Mouse (Mus musculus) adrenal gland, postnatal 10 days (tissue): ENCODE results near the gene Idh2. TPM values are rescaled to one million over a fixed set of nuclear protein-coding genes. Genes with fewer than 3 reads are reported as not detected.
A peak's percentile ranks its signal among the peaks of the same experiment; 100 is the strongest.
"Not testable (repeated sequence)": the region's sequence is repeated elsewhere in the genome, so short reads cannot be mapped to it uniquely, and the experiment has no call there.

Experiments
- DNase-seq: peaks from one replicate; pipeline ENCODE4 v3.0.0; 2021; ENCODE audit warnings: mixed read lengths
- total RNA-seq, 2 experiments: library from RNA; stranded (reverse); gene quantifications; 2 replicates each; pipeline ENCODE4 v1.2.3; 2021

The Idh2 gene
- total RNA-seq, 2 experiments from 2014 or later, result 386 to 496 TPM

DNA sequence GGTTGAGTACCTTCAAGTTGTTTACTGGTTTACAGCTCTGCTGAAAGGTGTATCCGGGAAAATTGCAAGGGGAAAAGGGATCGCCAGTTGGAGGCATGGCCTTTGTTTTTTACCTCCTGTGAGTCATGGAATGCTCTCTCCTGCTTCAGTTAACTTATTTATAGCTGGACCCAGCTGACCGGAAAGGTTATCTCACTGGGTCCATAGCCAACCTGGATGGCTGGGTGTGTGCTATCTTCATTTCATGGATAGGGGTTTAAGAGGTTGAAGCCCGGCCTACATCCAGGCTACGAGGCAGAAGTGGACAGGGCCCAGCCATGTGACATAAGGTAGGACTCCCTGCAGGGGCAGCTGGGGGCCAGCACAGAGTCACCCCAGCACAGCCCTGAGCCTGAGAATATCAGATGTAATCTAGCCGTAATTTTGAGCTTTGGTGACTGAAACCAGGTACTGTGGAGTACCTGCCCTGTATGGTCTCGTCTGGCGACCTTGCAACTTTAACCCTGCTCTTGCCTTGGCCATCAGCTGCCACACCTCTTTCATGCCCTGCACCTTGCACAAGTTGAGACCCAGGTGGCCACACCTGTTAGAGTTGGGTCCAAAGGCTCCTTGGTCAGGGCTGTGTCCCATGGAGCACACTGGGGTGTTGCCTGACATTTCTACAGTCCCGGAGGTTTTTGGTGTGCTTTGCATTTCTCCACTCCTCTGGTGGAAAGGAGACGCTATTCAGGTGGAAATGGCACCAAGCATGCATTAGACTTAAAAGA lies 55.0 kb downstream of the Idh2 start:
- DNase-seq, result no peak

DNA sequence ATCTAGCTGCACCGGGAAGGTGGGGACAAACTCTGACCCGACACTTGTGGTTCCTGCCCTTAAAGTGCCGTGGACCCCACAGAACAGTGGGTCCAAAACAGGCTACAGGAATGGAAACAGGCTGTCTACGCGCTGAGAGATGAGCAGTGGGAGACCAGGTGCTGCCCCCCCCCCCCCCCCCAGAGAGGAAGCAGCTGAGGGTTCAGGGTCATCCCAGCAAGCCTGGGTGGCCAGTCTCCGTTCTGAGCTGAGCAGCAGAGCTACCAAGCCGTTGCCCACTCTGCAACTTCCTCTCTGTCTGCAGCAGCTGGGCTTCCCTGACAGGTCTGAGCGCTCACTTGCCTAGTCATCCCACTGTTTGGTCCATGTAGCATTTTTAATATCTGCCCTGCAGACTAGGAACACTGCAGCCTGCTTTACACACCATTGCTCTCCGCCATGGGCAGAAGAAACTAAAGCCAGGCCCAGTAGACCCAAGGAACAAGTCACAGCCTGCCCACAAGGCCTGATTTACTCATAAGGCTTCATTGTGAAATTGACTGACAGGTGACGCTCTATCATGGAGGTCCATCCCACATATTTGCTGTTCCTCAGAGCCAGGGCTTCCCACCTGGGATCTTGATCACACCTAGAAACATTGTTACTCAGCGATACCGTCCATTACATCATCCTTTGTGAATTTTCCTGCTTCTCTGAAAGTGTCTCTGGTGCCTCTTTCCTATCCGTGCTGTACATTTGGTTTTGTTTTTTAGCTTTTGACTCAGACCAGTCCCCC lies 55.9 kb downstream of the Idh2 start:
- no peak for DNase-seq

GRCm38 (mm10) chr7:80058405-80059063 lies 56.7 kb downstream of the Idh2 start:
- peak; percentile 54 for DNase-seq

DNA sequence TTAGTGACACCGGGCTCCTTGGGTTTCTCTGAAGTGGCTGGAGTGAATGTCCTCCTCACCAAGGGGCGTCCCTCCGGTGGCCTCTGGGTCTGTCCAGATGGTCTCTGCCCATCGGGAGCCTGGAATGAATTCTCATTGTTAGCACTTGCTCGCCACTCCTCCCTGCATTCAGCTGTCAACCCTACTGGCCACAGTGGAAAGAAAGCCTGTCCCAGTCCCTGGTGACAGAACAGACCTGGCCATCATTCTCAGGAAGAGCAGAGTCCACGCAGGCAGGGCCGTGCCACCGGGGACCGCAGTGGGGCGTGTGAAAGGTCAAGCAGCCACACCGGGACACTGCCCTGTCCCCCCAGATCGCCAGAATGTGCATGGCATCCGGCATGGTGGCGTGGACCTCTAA lies 57.4 kb downstream of the Idh2 start:
- no peak for DNase-seq

- peak; percentile 76 for DNase-seq
Observed at GRCm38 (mm10) chr7:80057002-80057691, 58.0 kb downstream of the Idh2 start.

DNA sequence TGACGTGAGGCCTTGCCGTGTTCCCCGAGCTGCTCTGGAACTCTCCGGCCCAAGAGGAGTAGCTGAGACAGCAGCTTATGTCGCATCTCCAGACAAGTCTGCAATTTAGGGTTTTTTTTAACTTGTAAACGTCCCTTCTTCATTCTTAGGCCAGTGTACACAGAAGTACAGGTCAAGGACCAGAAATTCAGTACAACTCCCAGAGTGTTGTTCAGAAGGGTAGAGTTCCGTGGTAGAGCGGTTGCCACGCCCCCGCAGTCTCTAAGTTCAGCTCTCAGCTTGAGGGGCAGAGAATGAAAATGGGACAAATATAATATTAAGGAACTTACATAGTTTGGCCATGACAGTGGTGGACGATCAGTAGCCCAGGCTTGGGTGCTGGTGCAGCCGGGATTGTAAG lies 59.4 kb downstream of the Idh2 start:
- no peak for DNase-seq

DNA sequence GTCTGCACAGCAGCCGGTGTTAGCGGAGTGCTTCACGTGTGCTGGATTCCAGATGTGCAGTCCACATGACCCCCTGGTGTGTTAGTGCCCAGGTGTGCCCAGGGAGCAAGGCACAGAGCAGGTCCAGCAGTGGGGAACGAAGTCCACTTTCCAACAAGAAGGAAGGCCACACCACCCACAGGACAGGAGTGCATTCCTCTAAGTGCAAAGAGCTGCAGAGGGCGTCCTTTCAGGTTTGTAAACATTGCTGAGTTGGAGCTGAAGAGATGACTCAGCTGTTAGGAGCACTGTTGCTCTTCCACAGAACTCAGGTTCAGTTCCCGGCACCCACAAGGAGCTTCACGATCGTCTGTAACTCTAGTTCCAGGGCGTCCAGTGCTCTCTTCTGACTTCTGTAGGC lies 62.0 kb downstream of the Idh2 start:
- DNase-seq, result no peak

DNA sequence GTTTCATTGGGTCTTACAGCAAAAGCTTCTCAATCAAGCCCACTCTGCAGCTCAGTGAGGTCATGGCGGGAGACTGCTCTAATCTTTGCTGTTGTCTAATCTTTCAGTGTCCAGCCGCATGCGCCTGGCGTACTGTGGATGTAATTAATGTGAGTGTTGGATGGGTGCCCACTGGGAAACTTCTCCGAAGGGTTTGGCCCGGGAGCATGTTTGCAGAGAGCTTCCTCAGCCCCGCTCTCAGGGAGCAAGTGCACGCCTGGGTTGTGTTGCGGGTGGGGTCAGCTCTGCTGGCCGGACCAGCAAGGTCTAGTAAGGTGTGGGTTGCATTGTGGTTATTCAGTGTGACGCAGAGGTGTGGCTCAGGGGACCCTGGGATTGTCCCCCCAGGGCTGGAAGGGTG lies 62.9 kb downstream of the Idh2 start:
- DNase-seq, result peak; percentile 85

GRCm38 (mm10) chr7:80051835-80052234 lies 63.4 kb downstream of the Idh2 start:
- no peak for DNase-seq

GRCm38 (mm10) chr7:80050382-80050781 lies 64.8 kb downstream of the Idh2 start:
- not testable (repeated sequence) for DNase-seq

DNA sequence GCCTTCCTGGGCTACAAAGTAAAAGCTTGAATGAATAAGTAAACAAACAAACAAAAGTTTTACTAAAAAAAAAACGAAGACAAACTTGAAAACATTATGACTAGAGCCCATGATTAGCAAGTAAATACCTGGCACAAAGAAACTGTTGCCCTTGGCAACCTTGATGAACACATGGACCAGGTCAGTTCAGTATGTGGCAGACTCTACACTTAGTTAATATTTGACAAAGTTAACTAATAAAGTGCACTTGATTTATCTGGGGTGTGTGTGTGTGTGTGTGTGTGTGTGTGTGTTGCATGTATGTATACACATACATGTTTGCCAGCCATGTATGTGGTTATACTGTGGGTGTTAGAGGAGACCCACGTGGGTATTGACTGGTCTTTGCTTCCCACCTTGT lies 65.4 kb downstream of the Idh2 start:
- no peak for DNase-seq

DNA sequence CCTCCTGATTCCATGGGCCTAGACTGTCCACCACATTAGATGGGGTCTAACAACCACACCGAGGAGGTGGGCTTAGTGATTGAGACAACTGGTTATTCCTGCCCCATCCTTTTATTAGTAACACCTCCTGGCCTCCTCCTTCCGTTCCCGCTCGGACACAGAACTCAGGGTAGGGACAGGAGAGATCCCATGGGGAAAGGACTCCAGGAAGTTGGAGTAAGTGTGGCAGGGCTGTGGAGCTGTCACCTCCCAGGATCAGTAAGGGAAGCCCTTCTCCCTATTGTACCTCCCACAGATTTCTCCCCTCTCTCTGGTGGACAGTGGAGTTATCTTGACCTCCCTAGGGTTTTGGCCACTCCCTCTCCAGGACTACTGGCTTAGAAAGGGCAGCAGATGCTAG lies 68.2 kb downstream of the Idh2 start:
- DNase-seq, result no peak

Other genes starting within 250 kb of the Idh2 start
- gene Ap3s2, start 194.7 kb downstream of the Idh2 start, total RNA-seq, result 10 to 100 TPM; 23.4 to 26.2 TPM
- 10 to 100 TPM; 16.3 to 22.7 TPM for gene Arpin, start 180.0 kb downstream of the Idh2 start, total RNA-seq
- gene Zfp710, start 90.6 kb downstream of the Idh2 start, total RNA-seq, result 10 to 100 TPM; 18.7 to 26.9 TPM
- gene Sema4b, start 71.4 kb upstream of the Idh2 start, total RNA-seq, result 10 to 100 TPM; 39.0 to 44.3 TPM
- gene Cib1, start 117.4 kb upstream of the Idh2 start, total RNA-seq, result 10 to 100 TPM; 50.6 to 54.9 TPM
- 1 to 10 TPM; 3.0 to 3.9 TPM for gene Gdpgp1, start 117.5 kb upstream of the Idh2 start, total RNA-seq
- gene Ttll13, start 131.0 kb upstream of the Idh2 start, total RNA-seq, result 1 to 10 TPM; 1.1 to 1.8 TPM
- 10 to 100 TPM; 38.7 to 47.4 TPM for gene Ngrn, start 145.8 kb upstream of the Idh2 start, total RNA-seq
- gene Vps33b, start 154.3 kb upstream of the Idh2 start, total RNA-seq, result 10 to 100 TPM; 14.5 to 18.3 TPM
- gene Prc1, start 179.1 kb upstream of the Idh2 start, total RNA-seq, result 10 to 100 TPM; 38.9 to 43.4 TPM
- 10 to 100 TPM in 1 of 2 experiments, 1 to 10 TPM in 1; 8.4 to 13.8 TPM for gene Rccd1, start 209.1 kb upstream of the Idh2 start, total RNA-seq
- 10 to 100 TPM; 40.8 to 44.6 TPM for gene Unc45a, start 225.6 kb upstream of the Idh2 start, total RNA-seq
- gene Hddc3, start 227.7 kb upstream of the Idh2 start, total RNA-seq, result 10 to 100 TPM; 45.3 to 54.8 TPM